Mouse (Mus musculus): ENCODE measurements around the gene Cd163.
"Not testable (repeated sequence)": the region's sequence is repeated elsewhere in the genome, so short reads cannot be mapped to it uniquely, and the experiment has no call there.

Cd163 gene

GRCm38 (mm10) chr6:124304356-124304755, at the start of gene Cd163:
Gene Cd163 (plus strand): TSS chr6:124304656.
- no peak for DNase-seq (ENCODE audit: low spot score in 2 of 2)

- DNase-seq (ENCODE audit: low spot score in 2 of 2): no peak
Measured at GRCm38 (mm10) chr6:124255721-124256470, 48.6 kb upstream of the Cd163 start.

- peak; percentile 53 to 85 for DNase-seq (ENCODE audit: low spot score in 2 of 2)
Measured at GRCm38 (mm10) chr6:124260198-124260931, 44.1 kb upstream of the Cd163 start.

GRCm38 (mm10) chr6:124262696-124263095, 41.8 kb upstream of the Cd163 start:
- peak; percentile 71 to 90 for DNase-seq (ENCODE audit: low spot score in 2 of 2)

- no peak for DNase-seq (ENCODE audit: low spot score in 2 of 2)
Measured at GRCm38 (mm10) chr6:124273231-124273880, 31.1 kb upstream of the Cd163 start.

- DNase-seq (ENCODE audit: low spot score in 2 of 2): no peak
Measured at GRCm38 (mm10) chr6:124277641-124278040, 26.8 kb upstream of the Cd163 start.

GRCm38 (mm10) chr6:124278291-124278690, 26.2 kb upstream of the Cd163 start:
- no peak for DNase-seq (ENCODE audit: low spot score in 2 of 2)

GRCm38 (mm10) chr6:124282731-124283130, 21.7 kb upstream of the Cd163 start:
- DNase-seq (ENCODE audit: low spot score in 2 of 2): no peak

- not testable (repeated sequence) for DNase-seq (ENCODE audit: low spot score in 2 of 2)
Measured at GRCm38 (mm10) chr6:124297378-124297777, 7.1 kb upstream of the Cd163 start.

- DNase-seq (ENCODE audit: low spot score in 2 of 2): no peak
Measured at GRCm38 (mm10) chr6:124301447-124302192, 2.8 kb upstream of the Cd163 start.

GRCm38 (mm10) chr6:124308935-124309334, 4.5 kb downstream of the Cd163 start:
- DNase-seq (ENCODE audit: low spot score in 2 of 2): no peak

GRCm38 (mm10) chr6:124312292-124312691, 7.8 kb downstream of the Cd163 start:
- no peak for DNase-seq (ENCODE audit: low spot score in 2 of 2)

- DNase-seq (ENCODE audit: low spot score in 2 of 2): no peak
Measured at GRCm38 (mm10) chr6:124320371-124320770, 15.9 kb downstream of the Cd163 start.

GRCm38 (mm10) chr6:124321481-124322475, 17.3 kb downstream of the Cd163 start:
- DNase-seq (ENCODE audit: low spot score in 2 of 2): no peak

GRCm38 (mm10) chr6:124328394-124328991, 24.0 kb downstream of the Cd163 start:
- DNase-seq (ENCODE audit: low spot score in 2 of 2): no peak

GRCm38 (mm10) chr6:124329622-124330021, 25.2 kb downstream of the Cd163 start:
- DNase-seq (ENCODE audit: low spot score in 2 of 2): no peak

- no peak for DNase-seq (ENCODE audit: low spot score in 2 of 2)
Measured at GRCm38 (mm10) chr6:124345096-124345495, 40.6 kb downstream of the Cd163 start.

- DNase-seq (ENCODE audit: low spot score in 2 of 2): no peak
Measured at GRCm38 (mm10) chr6:124346613-124347012, 42.2 kb downstream of the Cd163 start.

- DNase-seq (ENCODE audit: low spot score in 2 of 2): no peak
Measured at GRCm38 (mm10) chr6:124353246-124353645, 48.8 kb downstream of the Cd163 start.

GRCm38 (mm10) chr6:124358953-124359352, 54.5 kb downstream of the Cd163 start:
- no peak for DNase-seq (ENCODE audit: low spot score in 2 of 2)
